Mouse (Mus musculus): ENCODE data around the gene Trip10. TPM values are rescaled to one million over a fixed set of nuclear protein-coding genes. Genes with fewer than 3 reads are reported as not detected.

Gene Trip10
- total and polyA plus RNA-seq, 3 experiments = 10.9 to 20.8 TPM; not detected in 1

GRCm38 (mm10) chr17:57260351-57260750 lies 11.1 kb downstream of the Trip10 start:
- DNase-seq (ENCODE audit: low read depth, low spot score) = no peak
- peaks cover 2% of the 10 kb centered on the region; the same call in 1 of the 2 replicates for H3K79me2 ChIP-seq (ENCODE audit: control insufficient read depth, insufficient read depth, low read length, poor library complexity)
- no peaks in the 10 kb centered on the region for H3K9me3 ChIP-seq (replicated peaks; ENCODE audit: insufficient read depth, low read length)
- no peak overlapping the region for H3K27ac ChIP-seq (ENCODE audit: control insufficient read depth, low read depth, low read length)
- no peak overlapping the region for H3K4me3 ChIP-seq (ENCODE audit: control insufficient read depth in 1 of 2, insufficient read depth in 1 of 2, low read depth in 2 of 2, low read length in 2 of 2)
- TF ChIP-seq SMC3 (IDR thresholded peaks at IDR 0.05; ENCODE audit: low read depth, low read length) (no peak), CHD2 (IDR thresholded peaks at IDR 0.05; ENCODE audit: low read length) (no peak), KAT2A (conservative IDR thresholded peaks at IDR 0.05; ENCODE audit: low read depth, low read length) (no peak), CTCF (IDR thresholded peaks at IDR 0.05 in 2 of 3, conservative IDR thresholded peaks at IDR 0.05 in 1 of 3; ENCODE audit: control insufficient read depth in 1 of 3, insufficient read depth in 1 of 3, low read depth in 2 of 3, low read length in 3 of 3, poor library complexity in 1 of 3, severe bottlenecking in 1 of 3) (no peak), MEF2A (IDR thresholded peaks at IDR 0.05; ENCODE audit: extremely low read depth, insufficient replicate concordance, low read depth, low read length, poor library complexity, severe bottlenecking) (no peak), ZKSCAN1 (IDR thresholded peaks at IDR 0.05; ENCODE audit: low read depth, low read length) (no peak)
- H3K27me3 ChIP-seq (ENCODE audit: control insufficient read depth in 1 of 2, insufficient read depth in 2 of 2, low read length in 2 of 2) = no peaks in the 10 kb centered on the region
- H3K9ac ChIP-seq (ENCODE audit: control insufficient read depth, low read depth, low read length, poor library complexity, severe bottlenecking) = no peak overlapping the region
- peaks cover 0 to 18% of the 10 kb centered on the region in 2 experiments; a peak in 3 of 4 replicates for H3K4me1 ChIP-seq (ENCODE audit: control insufficient read depth in 1 of 2, insufficient read depth in 2 of 2, low read length in 2 of 2)
- peaks cover 0 to 4% of the 10 kb centered on the region in 2 experiments; a peak in 2 of 4 replicates for H3K36me3 ChIP-seq (ENCODE audit: control insufficient read depth in 1 of 2, insufficient read depth in 2 of 2, low read length in 2 of 2)

- Histone ChIP-seq H3K27me3 (ENCODE audit: control insufficient read depth in 1 of 2, insufficient read depth in 2 of 2, low read length in 2 of 2) (no peaks in the 10 kb centered on the region), H3K79me2 (ENCODE audit: control insufficient read depth, insufficient read depth, low read length, poor library complexity) (peaks cover under 1% of the 10 kb centered on the region; the same call in 1 of the 2 replicates), H3K36me3 (ENCODE audit: control insufficient read depth in 1 of 2, insufficient read depth in 2 of 2, low read length in 2 of 2) (peaks cover 0 to 8% of the 10 kb centered on the region in 2 experiments; a peak in 2 of 4 replicates), H3K4me1 (ENCODE audit: control insufficient read depth in 1 of 2, insufficient read depth in 2 of 2, low read length in 2 of 2) (peaks cover 0 to 21% of the 10 kb centered on the region in 2 experiments; a peak in 3 of 4 replicates), H3K27ac (ENCODE audit: control insufficient read depth, low read depth, low read length) (no peak overlapping the region), H3K4me3 (ENCODE audit: control insufficient read depth in 1 of 2, insufficient read depth in 1 of 2, low read depth in 2 of 2, low read length in 2 of 2) (no peak overlapping the region), H3K9me3 (replicated peaks; ENCODE audit: insufficient read depth, low read length) (no peaks in the 10 kb centered on the region), H3K9ac (ENCODE audit: control insufficient read depth, low read depth, low read length, poor library complexity, severe bottlenecking) (no peak overlapping the region)
- no peak for TF ChIP-seq UBTF (IDR thresholded peaks at IDR 0.05; ENCODE audit: borderline replicate concordance, insufficient read depth, low read depth, low read length)
- no peak for TF ChIP-seq JUND (IDR thresholded peaks at IDR 0.05; ENCODE audit: low read depth, low read length)
- TF ChIP-seq ZKSCAN1 (IDR thresholded peaks at IDR 0.05; ENCODE audit: low read depth, low read length) = no peak
- TF ChIP-seq MAX (IDR thresholded peaks at IDR 0.05; ENCODE audit: low read length) = no peak
- no peak for TF ChIP-seq MEF2A (IDR thresholded peaks at IDR 0.05; ENCODE audit: extremely low read depth, insufficient replicate concordance, low read depth, low read length, poor library complexity, severe bottlenecking)
- TF ChIP-seq BHLHE40 (IDR thresholded peaks at IDR 0.05; ENCODE audit: borderline replicate concordance, low read depth, low read length) = no peak
- no peak for TF ChIP-seq ELF1 (IDR thresholded peaks at IDR 0.05; ENCODE audit: low read depth, low read length)
- no peak for TF ChIP-seq EP300 (IDR thresholded peaks at IDR 0.05; ENCODE audit: low read depth in 1 of 2, low read length in 2 of 2)
- no peak for TF ChIP-seq SMC3 (IDR thresholded peaks at IDR 0.05; ENCODE audit: low read depth, low read length)
- TF ChIP-seq HCFC1 (IDR thresholded peaks at IDR 0.05; ENCODE audit: low read depth, low read length) = no peak
- no peak for TF ChIP-seq TBP (IDR thresholded peaks at IDR 0.05; ENCODE audit: low read depth, low read length)
- TF ChIP-seq RAD21 (IDR thresholded peaks at IDR 0.05; ENCODE audit: low read depth, low read length) = no peak
- no peak for TF ChIP-seq RCOR1 (IDR thresholded peaks at IDR 0.05; ENCODE audit: low read depth, low read length)
- TF ChIP-seq GATA1 (IDR thresholded peaks at IDR 0.05; ENCODE audit: low read depth, low read length) = no peak
- TF ChIP-seq ZMIZ1 (IDR thresholded peaks at IDR 0.05; ENCODE audit: low read depth, low read length) = no peak
- TF ChIP-seq POLR2A (IDR thresholded peaks at IDR 0.05; ENCODE audit: control insufficient read depth in 1 of 2, insufficient read depth in 1 of 2, low read depth in 1 of 2, low read length in 2 of 2, poor library complexity in 1 of 2) = no peak
- TF ChIP-seq TAL1 (IDR thresholded peaks at IDR 0.05; ENCODE audit: low read length) = no peak
- no peak for TF ChIP-seq NELFE (IDR thresholded peaks at IDR 0.05; ENCODE audit: low read depth, low read length)
- DNase-seq (ENCODE audit: low read depth, low spot score) = no peak
Observed at GRCm38 (mm10) chr17:57261286-57261685, 12.0 kb downstream of the Trip10 start.

Measured in MEL (cell line).